Mouse (Mus musculus): ENCODE results near the gene Cmc1. TPM values are rescaled to one million over a fixed set of nuclear protein-coding genes. Genes with fewer than 3 reads are reported as not detected.
A peak's percentile ranks its signal among the peaks of the same experiment; 100 is the strongest.

The Cmc1 gene
- polyA plus RNA-seq, 1 experiment from 2014 or later = 37.3 TPM

DNA sequence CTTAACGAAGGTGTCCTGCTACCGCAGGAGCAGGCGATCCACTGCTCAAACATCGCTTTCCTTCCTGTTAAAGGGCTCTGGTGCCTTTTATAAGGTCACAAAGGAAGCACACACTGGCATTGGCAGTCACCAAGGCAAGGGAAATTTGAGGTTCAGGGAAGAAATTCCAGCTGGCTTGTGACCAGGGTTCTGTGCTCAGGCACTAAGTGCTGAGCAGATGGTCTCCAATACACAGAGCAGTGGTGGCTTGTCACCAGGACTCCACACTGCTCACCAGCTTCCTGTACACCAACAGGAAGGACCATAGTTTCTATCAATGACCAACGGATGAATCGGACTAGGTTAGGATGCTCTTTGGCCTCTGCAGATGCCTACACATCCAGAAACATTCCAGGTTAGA, 79.5 kb downstream of the Cmc1 start:
- no peaks in the 10 kb centered on the region for H3K4me1 ChIP-seq
- 92% methylated on average over 6 of the region's 6 CpGs for WGBS
- H3K9me3 ChIP-seq = no peaks in the 10 kb centered on the region
- no peak overlapping the region for H3K4me3 ChIP-seq
- H3K4me2 ChIP-seq = no peak overlapping the region
- no peaks in the 10 kb centered on the region for H3K27me3 ChIP-seq (replicated peaks)
- H3K36me3 ChIP-seq = peaks cover 64% of the 10 kb centered on the region
- H3K27ac ChIP-seq (replicated peaks) = no peak overlapping the region
- ATAC-seq (ENCODE audit: extremely low read depth, insufficient number of reproducible peaks, low FRiP score, low TSS enrichment) = no peak
- H3K9ac ChIP-seq = no peak overlapping the region

DNA sequence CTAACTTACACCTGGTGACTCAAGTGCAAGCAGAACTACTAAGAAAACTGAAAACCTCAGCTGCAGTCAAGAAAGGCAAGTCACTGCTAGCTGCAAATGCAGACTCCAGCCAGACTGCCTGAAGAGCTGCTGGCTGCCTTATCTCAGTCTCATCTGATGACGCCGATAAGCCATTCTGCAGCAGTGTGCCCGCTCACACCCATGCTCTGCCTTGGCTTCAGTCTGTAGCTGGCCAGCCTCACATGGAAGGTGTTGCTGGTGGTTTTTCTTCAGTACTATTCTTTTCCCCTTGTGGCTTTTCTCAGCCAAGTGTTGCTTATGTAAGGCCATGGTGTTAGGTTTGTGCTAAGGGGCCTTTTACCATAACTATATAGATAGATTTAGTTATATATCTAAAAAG, 90.9 kb downstream of the Cmc1 start:
- Histone ChIP-seq H3K4me2 (no peak overlapping the region), H3K27me3 (replicated peaks) (no peaks in the 10 kb centered on the region), H3K27ac (replicated peaks) (no peak overlapping the region), H3K9me3 (no peaks in the 10 kb centered on the region), H3K36me3 (peaks cover 63% of the 10 kb centered on the region), H3K9ac (no peak overlapping the region), H3K4me3 (no peak overlapping the region), H3K4me1 (no peaks in the 10 kb centered on the region)
- 83% methylated on average over 3 of the region's 3 CpGs for WGBS
- no peak for ATAC-seq (ENCODE audit: extremely low read depth, insufficient number of reproducible peaks, low FRiP score, low TSS enrichment)

- H3K36me3 ChIP-seq = peaks cover 63% of the 10 kb centered on the region
- no peak overlapping the region for H3K27ac ChIP-seq (replicated peaks)
- ATAC-seq (ENCODE audit: extremely low read depth, insufficient number of reproducible peaks, low FRiP score, low TSS enrichment) = no peak
- no peaks in the 10 kb centered on the region for H3K9me3 ChIP-seq
- no peak overlapping the region for H3K9ac ChIP-seq
- H3K4me3 ChIP-seq = no peak overlapping the region
- no peaks in the 10 kb centered on the region for H3K27me3 ChIP-seq (replicated peaks)
- H3K4me2 ChIP-seq = no peak overlapping the region
- 48% methylated on average over 1 of the region's 1 CpGs for WGBS
- no peaks in the 10 kb centered on the region for H3K4me1 ChIP-seq
Measured at GRCm38 (mm10) chr9:118053286-118053685, 96.7 kb downstream of the Cmc1 start.

GRCm38 (mm10) chr9:118045011-118045533, 104.9 kb downstream of the Cmc1 start:
- 56% methylated on average over 1 of the region's 1 CpGs for WGBS
- Histone ChIP-seq H3K4me1 (peaks cover 27% of the 10 kb centered on the region), H3K4me2 (no peak overlapping the region), H3K4me3 (no peak overlapping the region), H3K9ac (no peak overlapping the region), H3K27me3 (replicated peaks) (no peaks in the 10 kb centered on the region), H3K9me3 (no peaks in the 10 kb centered on the region), H3K27ac (replicated peaks) (no peak overlapping the region), H3K36me3 (peaks cover 24% of the 10 kb centered on the region)
- no peak for ATAC-seq (ENCODE audit: extremely low read depth, insufficient number of reproducible peaks, low FRiP score, low TSS enrichment)

GRCm38 (mm10) chr9:118043581-118043980, 106.4 kb downstream of the Cmc1 start:
- peaks cover 17% of the 10 kb centered on the region for H3K36me3 ChIP-seq

GRCm38 (mm10) chr9:118042738-118043137, 107.2 kb downstream of the Cmc1 start:
- Histone ChIP-seq H3K27me3 (replicated peaks) (no peaks in the 10 kb centered on the region), H3K9ac (no peak overlapping the region), H3K36me3 (peaks cover 12% of the 10 kb centered on the region), H3K4me2 (peak overlapping the region; percentile 84), H3K27ac (replicated peaks) (no peak overlapping the region), H3K4me1 (peaks cover 27% of the 10 kb centered on the region), H3K4me3 (no peak overlapping the region), H3K9me3 (no peaks in the 10 kb centered on the region)
- ATAC-seq (ENCODE audit: extremely low read depth, insufficient number of reproducible peaks, low FRiP score, low TSS enrichment) = no peak
- 75% methylated on average over 4 of the region's 4 CpGs for WGBS

More at GRCm38 (mm10) chr9:118043581-118043980, 106.4 kb downstream of the Cmc1 start:
- no peak overlapping the region for H3K4me3 ChIP-seq
- no peak for ATAC-seq (ENCODE audit: extremely low read depth, insufficient number of reproducible peaks, low FRiP score, low TSS enrichment)
- H3K4me2 ChIP-seq = no peak overlapping the region
- no peaks in the 10 kb centered on the region for H3K27me3 ChIP-seq (replicated peaks)
- 88% methylated on average over 3 of the region's 3 CpGs for WGBS
- H3K9me3 ChIP-seq = no peaks in the 10 kb centered on the region
- H3K9ac ChIP-seq = no peak overlapping the region
- H3K27ac ChIP-seq (replicated peaks) = no peak overlapping the region
- H3K4me1 ChIP-seq = peaks cover 27% of the 10 kb centered on the region

DNA sequence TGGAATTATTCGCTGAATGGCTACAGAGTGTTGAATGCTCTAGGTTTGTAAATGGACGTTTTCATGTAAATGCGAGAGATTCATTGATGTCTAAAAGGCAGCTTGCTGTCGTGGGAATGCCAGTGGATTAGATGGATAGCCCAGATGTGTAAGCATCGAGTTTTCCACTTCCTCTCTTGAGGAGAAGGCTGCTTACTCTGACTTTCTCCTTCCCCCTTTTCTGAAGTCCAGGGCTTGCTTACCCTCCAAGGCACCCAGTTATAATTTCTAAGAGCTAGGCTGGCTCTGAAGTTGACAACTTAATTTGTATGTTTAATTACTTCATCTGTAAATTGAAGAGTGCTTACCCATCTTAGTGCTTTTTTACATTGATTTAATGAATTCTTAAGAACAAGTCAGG, 108.3 kb downstream of the Cmc1 start:
- Histone ChIP-seq H3K4me3 (peak overlapping the region; percentile 92), H3K9ac (peak overlapping the region; percentile 95), H3K4me1 (peaks cover 27% of the 10 kb centered on the region), H3K36me3 (peaks cover 8% of the 10 kb centered on the region), H3K4me2 (peak overlapping the region; percentile 84), H3K27ac (replicated peaks) (no peak overlapping the region), H3K9me3 (no peaks in the 10 kb centered on the region), H3K27me3 (replicated peaks) (no peaks in the 10 kb centered on the region)
- 28% methylated on average over 5 of the region's 5 CpGs for WGBS
- ATAC-seq (ENCODE audit: extremely low read depth, insufficient number of reproducible peaks, low FRiP score, low TSS enrichment) = no peak

GRCm38 (mm10) chr9:118041022-118041400, 109.0 kb downstream of the Cmc1 start:
- Histone ChIP-seq H3K27me3 (replicated peaks) (no peaks in the 10 kb centered on the region), H3K4me3 (peak overlapping the region; percentile 92), H3K36me3 (peaks cover 8% of the 10 kb centered on the region), H3K4me2 (peak overlapping the region; percentile 84), H3K9ac (peak overlapping the region; percentile 95), H3K27ac (replicated peaks) (peak overlapping the region; percentile 96), H3K9me3 (no peaks in the 10 kb centered on the region), H3K4me1 (peaks cover 27% of the 10 kb centered on the region)
- WGBS = 1% methylated on average over 21 of the region's 21 CpGs
- no peak for ATAC-seq (ENCODE audit: extremely low read depth, insufficient number of reproducible peaks, low FRiP score, low TSS enrichment)

GRCm38 (mm10) chr9:118040218-118041021, 109.6 kb downstream of the Cmc1 start, which contains the start of gene Azi2:
TSS of gene Azi2 (plus strand) at chr9:118040499.
- no peaks in the 10 kb centered on the region for H3K27me3 ChIP-seq (replicated peaks)
- peak within 1 kb of the TSS; percentile 84 for H3K4me2 ChIP-seq
- peaks cover 27% of the 10 kb centered on the region for H3K4me1 ChIP-seq
- peak within 1 kb of the TSS; percentile 92 for H3K4me3 ChIP-seq
- WGBS = under 1% methylated on average over 85 of the region's 87 CpGs
- no peaks in the 10 kb centered on the region for H3K9me3 ChIP-seq
- peak; percentile 100 for ATAC-seq (ENCODE audit: extremely low read depth, insufficient number of reproducible peaks, low FRiP score, low TSS enrichment)
- peak within 1 kb of the TSS; percentile 96 for H3K27ac ChIP-seq (replicated peaks)
- peaks cover 8% of the 10 kb centered on the region for H3K36me3 ChIP-seq
- peak within 1 kb of the TSS; percentile 95 for H3K9ac ChIP-seq

DNA sequence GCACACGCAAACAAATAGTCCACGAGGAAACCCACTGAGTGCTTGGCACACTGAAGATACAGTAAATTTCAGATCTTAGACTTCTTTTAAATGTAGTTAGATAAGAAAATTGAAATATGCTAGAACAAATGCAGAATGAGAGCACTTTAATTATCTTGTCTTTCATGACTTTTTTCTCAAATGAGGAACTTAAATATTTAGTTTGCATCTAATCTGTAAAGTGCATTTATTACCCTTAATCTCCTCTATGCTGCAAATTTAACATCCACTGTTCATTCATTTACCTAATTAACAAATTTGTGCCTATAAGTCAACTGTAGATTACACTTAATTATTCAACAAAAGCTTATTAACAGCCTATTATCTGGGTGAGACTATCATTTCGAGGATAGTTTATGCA, 115.0 kb downstream of the Cmc1 start:
- no peak overlapping the region for H3K9ac ChIP-seq
- 70% methylated on average over 3 of the region's 3 CpGs for WGBS
- H3K4me3 ChIP-seq = no peak overlapping the region
- no peaks in the 10 kb centered on the region for H3K9me3 ChIP-seq
- no peaks in the 10 kb centered on the region for H3K27me3 ChIP-seq (replicated peaks)
- H3K27ac ChIP-seq (replicated peaks) = no peak overlapping the region
- no peak overlapping the region for H3K4me2 ChIP-seq
- ATAC-seq (ENCODE audit: extremely low read depth, insufficient number of reproducible peaks, low FRiP score, low TSS enrichment) = no peak
- no peaks in the 10 kb centered on the region for H3K4me1 ChIP-seq
- no peaks in the 10 kb centered on the region for H3K36me3 ChIP-seq

DNA sequence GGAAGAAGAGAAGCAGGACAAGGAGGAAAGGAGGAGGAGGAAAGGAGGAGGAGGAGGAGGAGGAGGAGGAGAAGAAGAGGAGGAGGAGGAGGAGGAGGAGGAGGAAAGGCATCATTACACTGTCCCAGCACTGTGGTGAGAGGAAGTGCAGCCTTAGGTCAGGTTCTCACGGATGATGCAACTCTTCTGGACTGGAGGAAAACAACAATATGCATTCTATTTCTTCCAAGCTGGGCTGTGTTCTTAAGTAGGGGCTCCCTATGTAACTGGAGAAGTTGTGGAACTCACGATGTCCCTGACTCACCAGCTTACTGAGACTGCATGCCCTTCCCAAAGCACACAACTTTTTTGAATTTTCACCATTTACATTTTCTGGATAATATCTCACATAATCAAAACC, 118.3 kb downstream of the Cmc1 start:
- Histone ChIP-seq H3K36me3 (no peaks in the 10 kb centered on the region), H3K27ac (replicated peaks) (no peak overlapping the region), H3K4me1 (no peaks in the 10 kb centered on the region), H3K9ac (no peak overlapping the region), H3K4me2 (no peak overlapping the region), H3K4me3 (no peak overlapping the region), H3K9me3 (no peaks in the 10 kb centered on the region), H3K27me3 (replicated peaks) (no peaks in the 10 kb centered on the region)
- WGBS = 40% methylated on average over 2 of the region's 2 CpGs
- no peak for ATAC-seq (ENCODE audit: extremely low read depth, insufficient number of reproducible peaks, low FRiP score, low TSS enrichment)

DNA sequence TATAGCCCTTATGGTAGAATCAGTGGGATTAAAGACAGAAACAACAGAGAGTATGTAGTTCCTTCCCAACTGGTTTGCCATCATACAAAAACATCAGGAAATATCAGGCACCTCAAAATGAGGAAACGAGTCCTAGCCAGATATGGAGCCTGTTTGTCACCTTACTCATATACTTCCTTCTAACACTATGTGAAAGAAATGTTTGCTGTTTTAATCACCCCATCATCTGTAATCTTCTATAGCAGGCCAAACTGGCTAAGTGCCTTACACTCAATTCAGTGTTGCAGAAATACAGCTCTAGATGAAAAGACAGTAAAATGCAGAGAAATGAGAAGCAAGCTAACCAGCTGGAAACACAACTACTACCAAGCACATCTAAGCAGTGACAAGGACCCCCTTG, 119.7 kb downstream of the Cmc1 start:
- no peak for ATAC-seq (ENCODE audit: extremely low read depth, insufficient number of reproducible peaks, low FRiP score, low TSS enrichment)
- Histone ChIP-seq H3K9me3 (no peaks in the 10 kb centered on the region), H3K4me3 (no peak overlapping the region), H3K27me3 (replicated peaks) (no peaks in the 10 kb centered on the region), H3K4me2 (no peak overlapping the region), H3K4me1 (no peaks in the 10 kb centered on the region), H3K27ac (replicated peaks) (no peak overlapping the region), H3K9ac (no peak overlapping the region), H3K36me3 (no peaks in the 10 kb centered on the region)
- 53% methylated on average over 1 of the region's 1 CpGs for WGBS
